Mouse (Mus musculus): ENCODE results near the gene Tmprss9.

DNA sequence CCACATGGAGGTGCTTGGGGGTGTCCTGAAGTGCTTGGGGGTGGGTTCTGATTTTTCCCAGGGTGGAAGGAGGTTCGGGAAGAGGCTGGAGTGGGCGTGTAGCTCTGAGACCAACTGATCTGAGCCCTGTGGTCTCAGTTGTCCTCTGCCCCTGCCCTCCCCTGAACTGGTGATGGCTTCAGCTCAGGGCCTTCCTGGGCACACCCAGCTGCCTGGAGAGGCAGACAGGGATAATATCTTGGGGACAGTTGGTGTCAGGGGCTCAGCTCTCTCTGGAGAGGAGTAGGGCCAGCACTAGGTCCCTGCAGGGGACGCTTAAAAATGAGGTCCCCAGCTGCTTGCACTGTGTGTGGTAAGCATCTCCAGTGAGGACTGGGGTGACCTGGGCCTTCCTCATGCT is 13.8 kb upstream of the Tmprss9 start:
- TF ChIP-seq POLR2A (IDR thresholded peaks at IDR 0.05; ENCODE audit: borderline replicate concordance, low read depth, low read length) (no peak), CTCF (IDR thresholded peaks at IDR 0.05; ENCODE audit: low read depth, low read length) (no peak)
